Mouse (Mus musculus) heart, adult 2 months (tissue): ENCODE measurements around the gene Fam221b.

Experiments used
- CTCF ChIP-seq: fragments of 200-600 bp; IDR thresholded peaks from 2 replicates; pipeline ENCODE4 v1.8.1; 2022; ENCODE audit warnings: antibody characterized with exemption, mild to moderate bottlenecking, moderate library complexity
- EP300 ChIP-seq: fragments of 200-500 bp; IDR thresholded peaks from 2 replicates; pipeline ENCODE4 v1.6.1; 2011; ENCODE audit warnings: low read depth, low read length, control low read depth; ENCODE audit not compliant: insufficient read depth
- POLR2A ChIP-seq: fragments of 200-500 bp; IDR thresholded peaks from 2 replicates; pipeline ENCODE4 v1.6.1; 2011; ENCODE audit warnings: mild to moderate bottlenecking, low read depth, low read length, control low read depth; ENCODE audit not compliant: insufficient read depth

- TF ChIP-seq CTCF (no peak), EP300 (no peak), POLR2A (no peak)
These were observed 28.9 kb downstream of the Fam221b start for GRCm38 (mm10) chr4:43640076-43640475.
